Mouse (Mus musculus) left cerebral cortex, postnatal 10 days (tissue): ENCODE results near the gene Qsox1. TPM values are rescaled to one million over a fixed set of nuclear protein-coding genes. Genes with fewer than 3 reads are reported as not detected.

Source experiments
- DNase-seq, 2 experiments: peaks; one replicate each; pipeline ENCODE4 v3.0.0; 2021 to 2022; ENCODE audit warnings: low spot score in 2 of 2, mixed read lengths in 1 of 2; ENCODE audit errors: extremely low spot score in 1 of 2
- intact Hi-C: fragments of 180-260 bp; cut with DNase I; formaldehyde crosslinking; loops from one replicate; pipeline ENCODE4 v1.15.1; 2025
- total RNA-seq, 2 experiments: library from RNA; stranded (reverse); gene quantifications; 2 replicates each; pipeline ENCODE4 v1.2.3; 2021

Gene Qsox1
- total RNA-seq, 2 experiments from 2014 or later, result 30.9 to 32.3 TPM

- no peak for DNase-seq
- intact Hi-C loops, result no loop called here
These were observed 59.3 kb downstream of the Qsox1 start for GRCm38 (mm10) chr1:155753411-155753810.

GRCm38 (mm10) chr1:155751484-155752255 lies 61.0 kb downstream of the Qsox1 start, which contains the start of gene Lhx4:
Lhx4 (minus strand) TSS chr1:155751684.
- no peak for DNase-seq
- intact Hi-C loops, result no loop called here

GRCm38 (mm10) chr1:155750517-155751178 lies 62.0 kb downstream of the Qsox1 start:
- intact Hi-C loops, result no loop called here
- DNase-seq, result no peak

GRCm38 (mm10) chr1:155747911-155748310 lies 64.8 kb downstream of the Qsox1 start:
- DNase-seq, result no peak
- intact Hi-C loops, result no loop called here

GRCm38 (mm10) chr1:155747011-155747410 lies 65.7 kb downstream of the Qsox1 start:
- intact Hi-C loops, result no loop called here
- DNase-seq, result no peak

- intact Hi-C loops, result no loop called here
- DNase-seq, result no peak
These were observed 70.0 kb downstream of the Qsox1 start for GRCm38 (mm10) chr1:155742411-155743363.

- intact Hi-C loops, result no loop called here
- no peak for DNase-seq
These were observed 70.7 kb downstream of the Qsox1 start for GRCm38 (mm10) chr1:155741988-155742387.

- intact Hi-C loops, result no loop called here
- DNase-seq, result no peak
These were observed 71.2 kb downstream of the Qsox1 start for GRCm38 (mm10) chr1:155741378-155741945.

GRCm38 (mm10) chr1:155740622-155741377 lies 71.9 kb downstream of the Qsox1 start:
- intact Hi-C loops, result no loop called here
- DNase-seq, result no peak

- no peak for DNase-seq
- intact Hi-C loops, result no loop called here
These were observed 74.8 kb downstream of the Qsox1 start for GRCm38 (mm10) chr1:155737809-155738383.

- DNase-seq, result no peak
- intact Hi-C loops, result no loop called here
These were observed 75.5 kb downstream of the Qsox1 start for GRCm38 (mm10) chr1:155737017-155737808.

- intact Hi-C loops, result no loop called here
- no peak for DNase-seq
These were observed 76.4 kb downstream of the Qsox1 start for GRCm38 (mm10) chr1:155736096-155736825.

GRCm38 (mm10) chr1:155731156-155731555 lies 81.5 kb downstream of the Qsox1 start:
- DNase-seq, result no peak
- intact Hi-C loops, result no loop called here

GRCm38 (mm10) chr1:155729113-155729795 lies 83.4 kb downstream of the Qsox1 start:
- no peak for DNase-seq
- intact Hi-C loops, result no loop called here

GRCm38 (mm10) chr1:155727830-155728229 lies 84.9 kb downstream of the Qsox1 start:
- intact Hi-C loops, result no loop called here
- no peak for DNase-seq
